Mouse (Mus musculus): ENCODE results near the gene Efcab11. TPM values are rescaled to one million over a fixed set of nuclear protein-coding genes. Genes with fewer than 3 reads are reported as not detected.
A peak's percentile ranks its signal among the peaks of the same experiment; 100 is the strongest.

Efcab11 gene
- under 1 TPM; 0.18 to 0.49 (median 0.43) TPM for total RNA-seq (2022)

GRCm38 (mm10) chr12:99884269-99885261 lies at the start of gene Efcab11, which contains the start of gene Tdp1:
TSS of gene Efcab11 (minus strand) at chr12:99884439.
TSS of gene Tdp1 (plus strand) at chr12:99884517.
- DNase-seq (ENCODE audit: low spot score in 2 of 2) = peak; percentile 76 to 88

GRCm38 (mm10) chr12:99933630-99934029 lies 49.4 kb upstream of the Efcab11 start:
- no peak for DNase-seq (ENCODE audit: low spot score in 2 of 2)

- no peak for DNase-seq (ENCODE audit: low spot score in 2 of 2)
Observed at GRCm38 (mm10) chr12:99932245-99932644, 48.0 kb upstream of the Efcab11 start.

GRCm38 (mm10) chr12:99929160-99929559 lies 44.9 kb upstream of the Efcab11 start:
- DNase-seq (ENCODE audit: low spot score in 2 of 2) = no peak

- DNase-seq (ENCODE audit: low spot score in 2 of 2) = no peak
Observed at GRCm38 (mm10) chr12:99928311-99928710, 44.1 kb upstream of the Efcab11 start.

- DNase-seq (ENCODE audit: low spot score in 2 of 2) = no peak
Observed at GRCm38 (mm10) chr12:99923703-99924102, 39.5 kb upstream of the Efcab11 start.

- peak in 1 of 2 experiments; percentile 37 for DNase-seq (ENCODE audit: low spot score in 2 of 2)
Observed at GRCm38 (mm10) chr12:99923131-99923606, 38.9 kb upstream of the Efcab11 start.

GRCm38 (mm10) chr12:99921045-99921444 lies 36.8 kb upstream of the Efcab11 start:
- DNase-seq (ENCODE audit: low spot score in 2 of 2) = no peak

GRCm38 (mm10) chr12:99919636-99920035 lies 35.4 kb upstream of the Efcab11 start:
- no peak for DNase-seq (ENCODE audit: low spot score in 2 of 2)

- DNase-seq (ENCODE audit: low spot score in 2 of 2) = no peak
Observed at GRCm38 (mm10) chr12:99917800-99918427, 33.7 kb upstream of the Efcab11 start.

- DNase-seq (ENCODE audit: low spot score in 2 of 2) = no peak
Observed at GRCm38 (mm10) chr12:99911466-99911865, 27.2 kb upstream of the Efcab11 start.

GRCm38 (mm10) chr12:99904537-99904936 lies 20.3 kb upstream of the Efcab11 start:
- no peak for DNase-seq (ENCODE audit: low spot score in 2 of 2)

GRCm38 (mm10) chr12:99902867-99903370 lies 18.7 kb upstream of the Efcab11 start:
- no peak for DNase-seq (ENCODE audit: low spot score in 2 of 2)

GRCm38 (mm10) chr12:99901973-99902866 lies 18.0 kb upstream of the Efcab11 start:
- DNase-seq (ENCODE audit: low spot score in 2 of 2) = no peak

- no peak for DNase-seq (ENCODE audit: low spot score in 2 of 2)
Observed at GRCm38 (mm10) chr12:99899991-99900390, 15.8 kb upstream of the Efcab11 start.

- DNase-seq (ENCODE audit: low spot score in 2 of 2) = no peak
Observed at GRCm38 (mm10) chr12:99898248-99898870, 14.1 kb upstream of the Efcab11 start.

GRCm38 (mm10) chr12:99897846-99898245 lies 13.6 kb upstream of the Efcab11 start:
- DNase-seq (ENCODE audit: low spot score in 2 of 2) = no peak

GRCm38 (mm10) chr12:99885282-99885901 lies 1.2 kb upstream of the Efcab11 start:
- no peak for DNase-seq (ENCODE audit: low spot score in 2 of 2)

- no peak for DNase-seq (ENCODE audit: low spot score in 2 of 2)
Observed at GRCm38 (mm10) chr12:99883713-99884105, 530 bp downstream of the Efcab11 start.
